Mouse (Mus musculus): ENCODE data around the gene Snai3.

DNA sequence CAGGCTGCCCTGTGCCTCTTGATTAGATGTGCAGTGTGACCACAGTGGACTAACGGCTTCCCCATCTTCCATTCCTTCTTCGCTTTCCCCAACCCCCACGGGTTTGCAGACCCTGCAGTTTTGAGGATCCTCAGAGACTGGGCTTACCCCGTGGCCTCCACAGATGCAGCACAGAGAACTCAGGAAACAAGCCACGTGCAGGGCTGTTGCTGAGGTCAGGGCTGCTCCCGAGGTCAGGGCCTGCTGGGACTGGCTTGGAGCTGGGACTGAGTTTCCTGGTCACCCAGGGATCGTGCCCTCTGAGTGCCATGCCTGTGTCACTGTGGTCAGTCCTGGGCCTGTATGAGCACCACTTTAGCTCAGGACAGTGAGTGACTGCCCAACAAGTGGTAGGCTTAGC is 4.5 kb upstream of the Snai3 start:
- TF ChIP-seq CTCF (IDR thresholded peaks at IDR 0.05; ENCODE audit: low read depth) (no peak), EP300 (IDR thresholded peaks at IDR 0.05; ENCODE audit: low read depth) (no peak)
